Mouse (Mus musculus) ES-E14 (cell line): ENCODE results near the gene Nudt22.

ENCODE experiments used
- CHD2 ChIP-seq: IDR thresholded peaks from 2 replicates; pipeline ENCODE4 v1.6.1; 2014; ENCODE audit warnings: mild to moderate bottlenecking, low read depth, low read length, inconsistent platforms
- HCFC1 ChIP-seq: IDR thresholded peaks from 2 replicates; pipeline ENCODE4 v1.6.1; 2012; ENCODE audit warnings: low read length, inconsistent platforms, borderline replicate concordance; ENCODE audit not compliant: insufficient read depth
- ZC3H11A ChIP-seq: IDR thresholded peaks from 2 replicates; pipeline ENCODE4 v1.6.1; 2012; ENCODE audit warnings: low read depth, mild to moderate bottlenecking, inconsistent platforms, low read length, borderline replicate concordance
- ZNF384 ChIP-seq: IDR thresholded peaks from 2 replicates; pipeline ENCODE4 v1.6.1; 2012; ENCODE audit warnings: low read depth, low read length, inconsistent platforms

DNA sequence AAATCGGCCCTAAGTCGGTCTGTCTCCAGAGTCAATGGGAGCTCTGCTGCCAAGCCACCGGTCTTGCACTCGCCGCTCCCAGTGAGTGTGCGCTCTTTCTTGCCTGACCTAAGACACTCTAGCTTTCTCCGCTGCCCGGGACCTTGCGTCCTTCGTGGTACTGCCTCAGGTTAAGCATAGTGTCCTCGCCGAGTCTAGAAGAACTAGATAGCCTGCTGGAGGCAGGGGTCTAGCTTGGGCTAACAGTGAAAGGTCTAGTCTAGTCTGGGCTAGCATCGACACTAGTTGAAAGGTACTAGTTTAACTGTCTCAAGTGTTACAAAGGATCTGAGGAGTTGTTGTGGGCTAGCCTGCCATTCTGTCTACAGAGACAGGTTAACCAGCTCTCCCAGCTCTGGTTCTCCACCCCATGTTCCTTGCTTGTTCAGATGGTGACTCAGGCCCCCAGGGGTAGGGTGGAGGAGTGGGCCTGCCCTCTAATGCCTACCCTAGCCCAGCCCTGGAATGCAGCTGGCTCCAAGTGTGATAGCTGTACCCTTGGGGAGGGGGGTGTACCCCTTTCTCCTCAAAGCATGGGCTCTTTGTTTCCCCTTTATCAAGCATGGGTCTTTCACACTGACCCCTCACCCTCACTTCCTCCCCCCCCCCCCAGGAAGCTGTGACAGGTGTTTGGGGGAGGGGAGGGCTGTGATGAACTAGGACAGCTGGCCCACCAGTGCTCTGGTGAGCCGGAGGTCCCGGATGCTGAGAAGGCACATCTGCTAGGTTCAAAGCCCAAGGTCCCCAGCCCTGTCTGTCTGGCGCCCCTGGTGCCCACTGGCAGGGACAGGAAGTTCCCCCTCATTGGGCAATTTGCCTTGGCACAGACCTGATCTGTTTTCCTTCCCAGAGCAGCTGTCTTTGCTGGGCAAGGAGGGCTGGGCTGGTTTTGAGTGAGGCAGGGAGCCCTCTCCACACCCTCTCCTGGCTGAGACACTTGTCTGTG lies 20.1 kb downstream of the Nudt22 start, which contains the start of gene Plcb3:
- no peak for TF ChIP-seq CHD2
- no peak for TF ChIP-seq HCFC1
- no peak for TF ChIP-seq ZC3H11A
- no peak for TF ChIP-seq ZNF384
